Mouse (Mus musculus) embryonic facial prominence, embryonic 11.5 days (tissue): ENCODE measurements around the gene Psmc3. TPM values are rescaled to one million over a fixed set of nuclear protein-coding genes. Genes with fewer than 3 reads are reported as not detected.

Experiments used
- ATAC-seq: fragments of 200-750 bp; cut with Nextera tagmentation; replicated peaks from 2 replicates; pipeline ENCODE4 v1.8.0; 2017; ENCODE audit warnings: low read depth; ENCODE audit not compliant: insufficient number of reproducible peaks, low FRiP score, low TSS enrichment
- DNase-seq: peaks from one replicate; pipeline ENCODE4 v3.0.0-alpha.2; 2015; ENCODE audit warnings: low spot score
- H3K27ac ChIP-seq: fragments of 300-500 bp; sonication (generic); replicated peaks from 2 replicates; pipeline ENCODE4 v1.5.1; 2014; ENCODE audit warnings: mild to moderate bottlenecking, low read depth, low read length, control low read depth
- H3K27me3 ChIP-seq: fragments of 300-500 bp; sonication (generic); 2 replicates; pipeline ENCODE4 v1.6.1; 2014; ENCODE audit warnings: mild to moderate bottlenecking, low read length, moderate library complexity, mixed read lengths; ENCODE audit not compliant: control insufficient read depth, insufficient read depth
- H3K36me3 ChIP-seq: fragments of 300-500 bp; sonication (generic); replicated peaks from 2 replicates; pipeline ENCODE4 v1.6.1; 2014; ENCODE audit warnings: low read depth, mild to moderate bottlenecking, low read length, moderate library complexity, mixed read lengths; ENCODE audit not compliant: control insufficient read depth, insufficient read depth
- H3K4me1 ChIP-seq: fragments of 300-500 bp; sonication (generic); 2 replicates; pipeline ENCODE4 v1.6.1; 2014; ENCODE audit warnings: low read length, mixed read lengths; ENCODE audit not compliant: control insufficient read depth, insufficient read depth
- H3K4me2 ChIP-seq: fragments of 300-500 bp; sonication (generic); 2 replicates; pipeline ENCODE4 v1.6.1; 2014; ENCODE audit warnings: low read depth, mild to moderate bottlenecking, control low read depth, low read length, moderate library complexity
- H3K4me3 ChIP-seq: fragments of 300-500 bp; sonication (generic); 2 replicates; pipeline ENCODE4 v1.5.1; 2014; ENCODE audit warnings: low read depth, low read length, control low read depth
- H3K9ac ChIP-seq: fragments of 300-500 bp; sonication (generic); replicated peaks from 2 replicates; pipeline ENCODE4 v1.6.1; 2014; ENCODE audit warnings: mild to moderate bottlenecking, control low read depth, low read length
- H3K9me3 ChIP-seq: fragments of 300-500 bp; sonication (generic); replicated peaks from 2 replicates; pipeline ENCODE4 v1.6.1; 2016; ENCODE audit warnings: mild to moderate bottlenecking, low read length, inconsistent platforms, mixed read lengths; ENCODE audit not compliant: control insufficient read depth
- WGBS: fragments of 180-500 bp; shearing (Covaris S2); extraction: QIAGEN DNeasy Blood & Tissue Kit; methylation state at CpG from one replicate; pipeline ENCODE4 v1.1.7; 2014; 5-methylcytosine and 5-hydroxymethylcytosine counted together
- polyA plus RNA-seq: library from polyadenylated mRNA; unstranded; fragments of >200 nt; fragmentation: Nextera tagmentation; extraction: Ambion mirVana; gene quantifications from 2 replicates; pipeline ENCODE4 v1.2.1, GENCODE M21; 2014

The Psmc3 gene
- polyA plus RNA-seq, 1 experiment from 2014 or later, result 406 TPM

GRCm38 (mm10) chr2:91085494-91086391 is 31.9 kb downstream of the Psmc3 start:
- ATAC-seq, result no peak
- no peak for DNase-seq
- H3K9ac ChIP-seq, result no peak overlapping the region
- H3K9me3 ChIP-seq, result no peaks in the 10 kb centered on the region
- H3K36me3 ChIP-seq, result no peaks in the 10 kb centered on the region
- WGBS, result 91% methylated on average over 14 of the region's 14 CpGs
- no peak overlapping the region for H3K27ac ChIP-seq
- no peak overlapping the region for H3K4me3 ChIP-seq
- H3K4me2 ChIP-seq, result no peak overlapping the region
- no peaks in the 10 kb centered on the region for H3K4me1 ChIP-seq
- no peaks in the 10 kb centered on the region for H3K27me3 ChIP-seq

DNA sequence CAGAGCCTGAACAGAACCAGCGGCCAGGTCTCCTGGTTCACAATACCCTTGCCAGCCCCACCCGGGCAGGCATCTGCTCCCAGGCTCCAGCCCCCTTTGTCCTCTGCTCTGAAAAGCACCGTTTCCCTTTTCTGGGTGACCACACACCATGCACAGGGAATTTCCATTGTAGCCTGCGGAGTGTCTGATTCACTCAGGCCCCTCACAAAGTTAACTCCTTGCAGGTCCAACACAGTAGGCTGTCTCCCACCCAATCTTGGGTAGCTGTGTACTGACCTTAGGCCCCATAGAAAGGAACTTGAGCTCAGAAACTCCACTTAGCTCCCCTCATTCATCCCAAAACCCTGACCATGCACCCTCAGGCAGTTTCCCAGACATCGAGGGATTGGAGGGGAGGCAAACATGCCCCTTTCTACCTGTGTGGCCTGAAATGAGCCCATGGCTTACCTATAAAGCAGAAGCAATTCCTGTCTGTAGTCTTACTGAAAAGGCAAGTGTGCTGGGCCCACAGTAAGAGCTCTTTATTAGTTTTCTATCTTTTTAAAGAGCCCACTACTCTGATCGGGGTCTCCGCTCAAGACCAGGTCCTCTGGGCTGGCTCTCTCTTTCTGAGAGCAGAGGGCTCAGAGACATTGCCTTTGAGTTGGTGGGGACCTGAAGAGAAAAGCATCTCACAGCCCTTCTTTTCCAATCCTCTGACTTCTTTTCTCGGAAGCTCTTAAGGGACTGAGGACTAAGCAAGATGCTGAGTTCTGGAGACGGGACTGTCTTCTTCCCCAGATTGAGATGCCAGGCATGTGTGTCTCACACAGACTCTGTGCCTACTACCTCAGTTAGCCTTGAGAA is 32.8 kb downstream of the Psmc3 start:
- ATAC-seq (no peak), DNase-seq (no peak)
- no peaks in the 10 kb centered on the region for H3K4me1 ChIP-seq
- H3K4me3 ChIP-seq, result no peak overlapping the region
- no peak overlapping the region for H3K4me2 ChIP-seq
- H3K9me3 ChIP-seq, result no peaks in the 10 kb centered on the region
- H3K9ac ChIP-seq, result no peak overlapping the region
- WGBS, result 62% methylated on average over 9 of the region's 9 CpGs
- no peaks in the 10 kb centered on the region for H3K36me3 ChIP-seq
- no peak overlapping the region for H3K27ac ChIP-seq
- no peaks in the 10 kb centered on the region for H3K27me3 ChIP-seq

DNA sequence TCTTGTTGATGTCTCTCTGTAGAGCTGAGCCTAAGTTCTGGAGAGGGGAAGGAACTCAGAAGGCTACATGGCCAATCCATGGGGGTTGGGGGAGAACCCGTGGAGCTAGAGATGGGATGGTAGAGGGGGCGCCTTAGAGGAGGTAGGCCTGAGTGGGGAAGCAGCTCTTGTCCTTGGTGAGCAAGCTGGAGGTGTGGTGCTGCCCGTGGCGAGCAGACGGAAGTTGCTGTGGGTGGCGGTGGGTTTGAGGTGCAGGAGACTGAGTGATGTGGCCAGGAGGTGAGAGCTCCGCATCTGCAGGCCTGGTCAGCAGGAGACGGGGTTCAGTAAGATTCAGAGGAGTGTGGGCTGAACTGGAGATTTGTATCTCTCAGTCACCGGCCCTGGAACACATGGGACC is 33.6 kb downstream of the Psmc3 start:
- WGBS, result 87% methylated on average over 9 of the region's 9 CpGs

GRCm38 (mm10) chr2:91088987-91089386 is 35.2 kb downstream of the Psmc3 start:
- no peak overlapping the region for H3K4me2 ChIP-seq
- H3K9me3 ChIP-seq, result no peaks in the 10 kb centered on the region
- H3K36me3 ChIP-seq, result no peaks in the 10 kb centered on the region
- ATAC-seq, result no peak
- no peak for DNase-seq
- 77% methylated on average over 9 of the region's 9 CpGs for WGBS
- no peak overlapping the region for H3K4me3 ChIP-seq
- no peak overlapping the region for H3K9ac ChIP-seq
- no peaks in the 10 kb centered on the region for H3K4me1 ChIP-seq
- no peaks in the 10 kb centered on the region for H3K27me3 ChIP-seq
- no peak overlapping the region for H3K27ac ChIP-seq

More for the DNA sequence above, 33.6 kb downstream of the Psmc3 start:
- H3K27me3 ChIP-seq, result no peaks in the 10 kb centered on the region
- no peaks in the 10 kb centered on the region for H3K4me1 ChIP-seq
- H3K27ac ChIP-seq, result no peak overlapping the region
- no peaks in the 10 kb centered on the region for H3K36me3 ChIP-seq
- DNase-seq (no peak), ATAC-seq (no peak)
- no peak overlapping the region for H3K4me3 ChIP-seq
- no peak overlapping the region for H3K9ac ChIP-seq
- H3K4me2 ChIP-seq, result no peak overlapping the region
- H3K9me3 ChIP-seq, result no peaks in the 10 kb centered on the region

DNA sequence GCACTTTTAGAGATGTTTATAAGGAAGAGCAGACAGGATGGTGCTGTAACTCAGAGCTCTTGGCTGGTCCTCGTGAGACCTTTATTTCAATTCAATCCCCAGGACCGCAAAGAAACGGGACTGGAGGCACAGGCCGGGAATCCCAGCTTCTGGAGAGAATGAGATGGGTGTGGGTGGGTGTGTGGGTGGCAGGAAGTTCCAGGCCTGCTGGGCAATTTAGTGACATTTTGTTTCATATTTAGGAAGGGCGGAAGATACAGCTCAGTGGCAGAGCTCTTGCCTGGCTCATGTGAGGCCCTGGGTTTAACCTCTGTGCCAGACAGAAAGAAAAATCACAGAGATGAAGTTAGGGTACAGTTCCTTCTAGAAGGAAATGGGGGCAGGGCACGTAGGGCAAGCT is 36.4 kb downstream of the Psmc3 start:
- no peaks in the 10 kb centered on the region for H3K27me3 ChIP-seq
- H3K4me2 ChIP-seq, result no peak overlapping the region
- H3K9me3 ChIP-seq, result no peaks in the 10 kb centered on the region
- no peak for ATAC-seq
- H3K4me3 ChIP-seq, result no peak overlapping the region
- H3K9ac ChIP-seq, result no peak overlapping the region
- no peak overlapping the region for H3K27ac ChIP-seq
- H3K36me3 ChIP-seq, result no peaks in the 10 kb centered on the region
- H3K4me1 ChIP-seq, result no peaks in the 10 kb centered on the region
- no peak for DNase-seq
- 80% methylated on average over 6 of the region's 6 CpGs for WGBS

DNA sequence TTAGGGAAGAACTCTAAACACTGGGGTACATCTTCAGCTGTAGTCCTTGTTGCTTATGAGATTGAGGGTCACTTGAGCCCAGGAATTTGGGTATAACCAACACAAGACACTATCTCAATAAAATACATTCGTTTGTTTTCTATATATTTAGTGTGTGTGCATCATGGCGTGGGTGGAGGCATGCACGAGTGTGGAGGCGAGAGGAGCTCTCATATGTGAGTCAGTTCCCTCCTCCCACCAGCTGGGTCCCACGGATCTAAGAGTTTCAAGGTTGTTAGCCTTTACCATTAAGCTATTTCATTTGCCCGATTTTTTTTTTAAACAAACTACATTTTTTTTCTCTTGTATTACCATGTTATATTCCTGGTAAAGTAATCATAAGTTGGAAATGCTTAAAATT is 37.0 kb downstream of the Psmc3 start:
- WGBS, result 72% methylated on average over 6 of the region's 6 CpGs
- H3K27me3 ChIP-seq, result no peaks in the 10 kb centered on the region
- ATAC-seq (no peak), DNase-seq (no peak)
- H3K4me2 ChIP-seq, result no peak overlapping the region
- H3K36me3 ChIP-seq, result no peaks in the 10 kb centered on the region
- H3K4me1 ChIP-seq, result no peaks in the 10 kb centered on the region
- H3K4me3 ChIP-seq, result no peak overlapping the region
- H3K27ac ChIP-seq, result no peak overlapping the region
- H3K9ac ChIP-seq, result no peak overlapping the region
- no peaks in the 10 kb centered on the region for H3K9me3 ChIP-seq

DNA sequence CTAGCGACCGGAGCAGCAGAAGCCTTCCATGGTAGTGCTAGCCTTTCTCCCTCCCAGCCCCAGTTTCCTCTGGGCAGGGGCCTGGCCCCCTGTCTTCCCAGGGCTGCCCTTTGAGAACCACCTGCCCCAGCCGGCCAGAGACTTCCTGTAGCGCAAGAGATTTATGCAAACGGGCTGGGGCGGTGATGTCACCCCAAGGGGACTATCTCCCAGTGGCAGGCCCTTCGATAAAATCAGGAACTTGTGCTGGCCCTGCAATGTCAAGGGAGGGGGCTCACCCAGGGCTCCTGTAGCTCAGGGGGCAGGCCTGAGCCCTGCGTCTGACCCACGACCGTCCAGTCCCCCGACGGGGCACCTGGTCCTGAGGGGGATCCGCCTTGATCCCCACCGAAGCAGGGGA is 42.7 kb downstream of the Psmc3 start:
- Histone ChIP-seq H3K36me3 (no peaks in the 10 kb centered on the region), H3K27ac (no peak overlapping the region), H3K4me3 (no peak overlapping the region), H3K4me1 (no peaks in the 10 kb centered on the region), H3K9ac (no peak overlapping the region; the same call in 1 of the 2 replicates), H3K27me3 (no peaks in the 10 kb centered on the region), H3K4me2 (no peak overlapping the region), H3K9me3 (no peaks in the 10 kb centered on the region)
- WGBS, result 63% methylated on average over 14 of the region's 14 CpGs
- ATAC-seq, result no peak
- no peak for DNase-seq

GRCm38 (mm10) chr2:91097015-91097414 is 43.2 kb downstream of the Psmc3 start:
- no peak overlapping the region for H3K27ac ChIP-seq
- DNase-seq (no peak), ATAC-seq (no peak)
- WGBS, result 82% methylated on average over 10 of the region's 10 CpGs
- H3K36me3 ChIP-seq, result no peaks in the 10 kb centered on the region
- H3K4me3 ChIP-seq, result no peak overlapping the region
- H3K9me3 ChIP-seq, result no peaks in the 10 kb centered on the region
- H3K4me2 ChIP-seq, result no peak overlapping the region
- H3K27me3 ChIP-seq, result no peaks in the 10 kb centered on the region
- no peaks in the 10 kb centered on the region for H3K4me1 ChIP-seq
- no peak overlapping the region for H3K9ac ChIP-seq
